Mouse (Mus musculus) layer of hippocampus, postnatal 36 days (tissue): Measurements from ENCODE around the gene Fcer2a. TPM values are rescaled to one million over a fixed set of nuclear protein-coding genes. Genes with fewer than 3 reads are reported as not detected.

ENCODE experiments used
- DNase-seq, 2 experiments: peaks; one replicate each; pipeline ENCODE4 v3.0.0; 2022
- total RNA-seq, 2 experiments: library from RNA; stranded (reverse); gene quantifications; 2 replicates each; pipeline ENCODE4 v1.2.3; 2021

Gene Fcer2a
- total RNA-seq, 2 experiments from 2014 or later, result not detected

GRCm38 (mm10) chr8:3676131-3676992 is 17.6 kb downstream of the Fcer2a start, which contains the start of gene Trappc5:
Gene Trappc5, plus strand, starts transcription at chr8:3676299.
- peak; percentile 96 for DNase-seq

DNA sequence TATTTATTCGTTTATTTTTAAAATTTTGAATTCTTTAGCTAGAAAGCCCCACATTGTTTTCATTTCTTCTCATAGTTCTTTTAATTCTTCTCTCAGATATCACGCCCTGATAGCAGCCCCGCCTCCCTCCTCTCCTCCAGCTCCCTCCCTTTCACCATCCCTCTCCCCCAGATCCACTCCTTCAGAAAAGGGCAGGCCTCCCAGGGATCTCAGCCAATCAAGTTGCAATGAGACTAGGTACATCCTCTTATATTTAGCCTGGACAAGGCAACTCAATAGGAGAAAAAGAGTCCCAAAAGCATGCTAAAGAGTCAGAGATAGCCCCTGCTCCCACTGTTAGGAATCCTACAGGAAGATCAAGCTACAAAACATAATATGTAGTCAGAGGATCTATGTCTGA is 19.3 kb downstream of the Fcer2a start:
- DNase-seq, result no peak

GRCm38 (mm10) chr8:3671980-3672491 is 21.9 kb downstream of the Fcer2a start, which contains the start of gene Fcor:
Gene Fcor, minus strand, starts transcription at chr8:3672362.
- DNase-seq, result peak; percentile 89 to 91

GRCm38 (mm10) chr8:3670388-3670787 is 23.6 kb downstream of the Fcer2a start:
- no peak for DNase-seq

- DNase-seq, result no peak
Measured at GRCm38 (mm10) chr8:3665507-3665906, 28.5 kb downstream of the Fcer2a start, which contains the start of gene Mcemp1. Gene Mcemp1, plus strand, starts transcription at chr8:3665754.

DNA sequence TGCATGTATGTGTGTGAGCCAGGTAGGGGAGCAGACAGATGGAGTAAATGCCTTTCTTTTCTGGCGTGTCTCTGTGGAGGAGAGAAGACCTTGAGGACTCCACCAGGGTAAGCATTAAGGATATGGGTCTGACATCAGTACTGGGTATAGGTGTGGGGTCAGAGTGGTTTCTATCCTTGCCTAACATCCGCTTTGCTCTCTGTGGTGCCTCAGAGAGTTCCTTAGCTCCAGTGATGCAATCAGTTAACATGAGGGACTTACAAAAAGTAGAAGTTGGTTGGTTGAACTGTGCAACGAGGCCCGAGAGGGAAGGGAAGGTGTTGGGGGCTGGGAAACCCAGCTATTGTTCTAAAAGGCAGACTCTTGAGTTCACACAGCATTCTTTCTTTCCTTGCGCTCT is 29.6 kb downstream of the Fcer2a start:
- no peak for DNase-seq

DNA sequence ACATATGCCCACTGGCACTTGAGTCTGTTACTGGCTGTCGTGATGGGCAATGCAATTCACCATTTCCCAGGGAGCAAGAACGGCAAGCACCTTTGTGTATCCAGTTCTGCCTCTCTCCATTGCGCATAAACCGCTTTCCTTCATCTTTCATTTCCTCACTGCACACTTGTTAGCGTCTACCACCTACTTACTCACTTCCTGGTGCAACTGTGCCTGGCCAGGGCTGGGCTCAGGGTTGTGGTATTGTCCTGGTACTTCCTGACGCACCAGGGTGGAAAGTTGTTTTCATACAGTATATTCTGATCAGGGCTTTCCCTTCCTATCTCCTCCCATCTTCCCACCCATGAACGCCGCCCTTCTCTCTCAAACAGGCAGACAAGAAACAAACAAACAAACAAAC is 33.1 kb downstream of the Fcer2a start:
- DNase-seq, result no peak

GRCm38 (mm10) chr8:3656725-3657381 is 37.1 kb downstream of the Fcer2a start:
- DNase-seq, result no peak

DNA sequence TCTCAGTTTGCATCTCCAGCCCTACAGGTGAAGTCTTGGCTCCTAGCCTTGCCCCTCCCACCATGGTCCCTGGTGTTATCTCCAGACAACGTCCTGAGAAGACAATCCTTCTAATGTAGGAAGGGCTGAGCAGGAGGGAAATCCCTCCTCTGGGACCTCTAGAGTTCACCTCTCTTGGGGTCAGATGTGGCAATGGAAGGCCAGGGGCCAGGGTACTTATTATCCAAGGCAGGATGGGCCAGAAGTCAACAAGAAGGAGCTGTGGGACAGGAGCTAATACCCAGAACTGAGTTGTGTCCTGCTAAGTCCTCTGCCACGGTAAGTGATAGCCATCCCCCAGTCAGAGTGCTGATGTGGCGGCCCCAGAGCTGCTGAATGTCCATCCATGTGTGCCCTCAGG is 38.4 kb downstream of the Fcer2a start, which contains the start of gene Retn:
Retn (plus strand) TSS at position 245 of the 400 bp plus-strand sequence.
- DNase-seq, result no peak

DNA sequence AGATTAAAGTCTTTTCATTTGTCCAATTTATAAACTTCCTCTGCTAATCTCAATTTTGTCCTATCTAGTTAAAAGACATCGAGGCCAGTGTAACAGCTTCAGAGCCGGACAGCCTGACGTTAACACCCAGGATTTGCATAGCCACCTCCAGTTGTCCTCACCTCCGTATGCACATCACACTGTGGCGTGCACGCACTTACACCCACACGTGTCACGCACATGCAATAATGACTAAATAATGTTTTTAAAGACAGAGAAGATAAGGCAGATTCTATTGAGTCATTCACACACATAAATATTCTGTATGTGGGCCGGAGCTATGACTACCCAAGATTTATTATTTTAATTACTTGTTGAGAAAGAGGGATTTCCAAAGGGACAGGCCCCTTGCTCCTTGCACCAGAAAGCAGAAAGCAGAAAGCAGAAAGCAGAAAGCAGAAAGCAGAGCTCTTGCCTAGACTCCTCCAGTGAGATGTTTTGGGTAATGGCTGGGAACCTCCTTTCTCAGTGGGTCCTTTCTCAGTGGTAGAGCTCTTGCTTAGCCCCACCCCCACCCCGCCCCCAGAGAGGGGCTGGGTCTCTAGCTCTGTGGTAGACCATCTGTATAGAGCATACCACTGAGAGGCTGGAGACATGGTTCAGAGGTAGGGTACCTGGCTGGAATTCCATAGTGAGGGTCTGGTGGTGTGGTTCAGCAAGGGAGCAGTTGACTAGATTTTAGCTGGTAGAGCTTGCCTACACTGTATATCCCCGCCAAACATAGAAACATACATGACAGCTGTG is 39.1 kb downstream of the Fcer2a start:
- no peak for DNase-seq

DNA sequence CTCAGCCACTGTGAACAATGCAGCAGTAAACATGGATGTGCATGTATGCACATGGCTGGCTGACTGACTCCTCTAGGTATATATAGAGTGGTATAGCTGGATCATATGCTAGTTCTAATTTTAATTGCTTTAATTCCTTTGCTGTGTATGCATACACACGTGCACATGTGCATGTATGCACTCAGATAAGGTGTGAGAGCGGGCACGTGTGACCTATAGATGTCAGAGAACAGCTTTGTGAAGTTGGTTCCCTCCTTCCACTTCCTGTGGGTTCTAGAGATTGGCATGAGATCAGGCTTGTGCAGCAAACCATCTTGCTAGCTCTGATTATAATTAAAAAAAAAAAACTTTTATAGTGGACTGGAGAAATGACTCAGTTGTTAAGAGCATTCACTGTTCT is 41.1 kb downstream of the Fcer2a start:
- no peak for DNase-seq

- DNase-seq, result no peak
Measured at GRCm38 (mm10) chr8:3648990-3649389, 45.0 kb downstream of the Fcer2a start.

DNA sequence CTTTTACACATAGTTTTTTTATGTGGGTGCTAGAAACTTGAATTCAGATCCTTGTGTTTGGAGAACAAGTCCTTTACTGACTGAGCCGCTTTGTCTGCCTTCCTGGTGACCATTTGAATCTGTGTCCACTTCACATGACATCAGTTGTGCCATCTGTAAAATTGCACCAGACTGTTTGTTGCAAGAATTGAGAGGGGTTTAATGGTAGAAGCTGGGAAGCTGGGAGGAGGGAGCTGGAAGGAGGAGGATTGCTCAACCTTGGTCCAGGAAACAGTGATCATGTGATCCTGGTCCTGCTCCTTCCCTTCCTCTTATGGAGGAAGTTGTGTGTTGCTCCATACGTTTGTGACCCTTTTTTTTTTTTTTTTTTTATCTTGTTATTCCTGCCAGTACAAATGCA is 45.7 kb downstream of the Fcer2a start:
- no peak for DNase-seq

DNA sequence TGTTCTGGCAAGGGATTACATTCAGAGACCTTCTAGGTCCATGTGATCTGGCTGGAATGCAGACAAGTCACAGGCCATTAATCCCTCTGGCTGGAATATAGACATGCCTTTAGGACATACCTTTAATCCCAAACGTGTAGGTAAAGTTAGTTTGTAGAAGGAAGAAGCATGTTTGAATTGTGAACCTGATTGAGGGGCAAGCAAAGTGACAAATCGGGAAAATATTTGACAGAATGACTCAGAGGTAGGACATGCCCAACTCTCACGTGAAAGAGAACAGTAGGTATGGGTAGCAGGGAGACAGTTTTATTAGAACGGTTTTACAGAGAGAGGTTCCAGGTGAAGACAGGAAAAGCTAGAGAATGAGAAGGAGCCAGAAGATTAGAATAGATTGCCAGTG is 46.4 kb downstream of the Fcer2a start:
- no peak for DNase-seq

GRCm38 (mm10) chr8:3646824-3647531 is 47.0 kb downstream of the Fcer2a start:
- DNase-seq, result no peak

DNA sequence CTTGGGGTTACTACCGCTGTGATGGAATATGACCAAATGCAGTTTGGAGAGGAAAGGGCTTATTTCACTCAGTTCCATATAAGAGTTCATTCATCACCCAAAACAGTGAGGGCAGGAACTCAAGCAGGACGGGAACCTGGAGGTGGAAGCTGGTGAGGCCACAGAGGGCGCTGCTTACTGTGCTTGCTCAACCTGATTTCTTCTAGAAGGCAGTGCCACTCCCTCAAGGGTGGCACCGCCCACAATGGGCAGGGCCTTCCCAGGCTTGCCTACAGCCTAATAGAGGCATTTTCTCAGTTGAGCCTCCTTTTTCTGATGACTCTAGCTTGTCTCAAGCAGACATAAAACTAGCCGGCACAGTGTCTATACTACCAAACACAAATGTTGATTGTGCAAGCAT is 48.2 kb downstream of the Fcer2a start:
- no peak for DNase-seq

Other genes with a start within 250 kb of the Fcer2a start
- 1 to 10 TPM in 1 of 2 experiments, under 1 TPM in 1; 0.94 to 1.4 TPM for gene Pex11g, start 226.5 kb downstream of the Fcer2a start, total RNA-seq
- under 1 TPM; 0.45 to 0.58 TPM for gene Tex45, start 223.3 kb downstream of the Fcer2a start, total RNA-seq
- gene Zfp358, start 201.0 kb downstream of the Fcer2a start, total RNA-seq, result 10 to 100 TPM; 28.1 to 31.7 TPM
- 10 to 100 TPM; 78.4 to 86.6 TPM for gene Mcoln1, start 193.7 kb downstream of the Fcer2a start, total RNA-seq
- gene Pnpla6, start 178.8 kb downstream of the Fcer2a start, total RNA-seq, result 10 to 100 TPM; 75.3 to 87.4 TPM
- not detected for gene C330021F23Rik, start 126.2 kb downstream of the Fcer2a start, total RNA-seq
- 10 to 100 TPM; 34.4 to 41.0 TPM for gene Camsap3, start 106.9 kb downstream of the Fcer2a start, total RNA-seq
- 10 to 100 TPM; 35.6 to 37.6 TPM for gene Xab2, start 72.9 kb downstream of the Fcer2a start, total RNA-seq
- 10 to 100 TPM; 84.7 to 95.6 TPM for gene Pet100, start 72.6 kb downstream of the Fcer2a start, total RNA-seq
- gene Pcp2, start 68.6 kb downstream of the Fcer2a start, total RNA-seq, result 1 to 10 TPM; 1.1 to 1.9 TPM
- gene Stxbp2, start 63.2 kb downstream of the Fcer2a start, total RNA-seq, result 10 to 100 TPM; 36.3 to 47.1 TPM
- gene Retn, start 38.4 kb downstream of the Fcer2a start, total RNA-seq, result 1 to 10 TPM in 1 of 2 experiments, under 1 TPM in 1; 0.46 to 1.5 TPM
- under 1 TPM in 1 of 2 experiments, not detected in 1; 0.30 TPM for gene Mcemp1, start 28.4 kb downstream of the Fcer2a start, total RNA-seq
- 10 to 100 TPM; 18.8 to 26.5 TPM for gene Fcor, start 21.8 kb downstream of the Fcer2a start, total RNA-seq
- 10 to 100 TPM; 26.8 to 31.6 TPM for gene Trappc5, start 17.9 kb downstream of the Fcer2a start, total RNA-seq
- not detected for gene Clec4g, start 26.5 kb upstream of the Fcer2a start, total RNA-seq
- gene Cd209a, start 54.8 kb upstream of the Fcer2a start, total RNA-seq, result not detected
- gene Cd209e, start 160.1 kb upstream of the Fcer2a start, total RNA-seq, result not detected
- gene Cd209d, start 184.4 kb upstream of the Fcer2a start, total RNA-seq, result not detected
- gene Cd209b, start 232.7 kb upstream of the Fcer2a start, total RNA-seq, result under 1 TPM; 0.55 to 0.66 TPM